Mouse (Mus musculus): ENCODE results near the gene Prepl. TPM values are rescaled to one million over a fixed set of nuclear protein-coding genes. Genes with fewer than 3 reads are reported as not detected.

The Prepl gene
- polyA plus RNA-seq, 1 experiment from 2014 or later: 13.8 TPM

- Histone ChIP-seq H3K4me2 (replicated peaks; ENCODE audit: low read depth) (peak overlapping the region; percentile 91), H3K4me1 (replicated peaks; ENCODE audit: control insufficient read depth, insufficient read depth, low read length) (peaks cover 3% of the 10 kb centered on the region; the same call in 1 of the 2 replicates), H3K27ac (ENCODE audit: low read depth, low read length) (no peak overlapping the region), H3K9ac (ENCODE audit: low read depth, low read length) (no peak overlapping the region), H3K9me3 (ENCODE audit: control insufficient read depth) (no peaks in the 10 kb centered on the region), H3K27me3 (replicated peaks; ENCODE audit: control insufficient read depth, insufficient read depth, low read length) (no peaks in the 10 kb centered on the region), H3K36me3 (ENCODE audit: control insufficient read depth, insufficient read depth) (no peaks in the 10 kb centered on the region), H3K4me3 (ENCODE audit: low read depth, low read length) (peak overlapping the region; percentile 76; the same call in 1 of the 2 replicates)
- no peak for ATAC-seq
- 47% methylated on average over 6 of the region's 6 CpGs for WGBS
- TF ChIP-seq CTCF (IDR thresholded peaks at IDR 0.05; ENCODE audit: low read depth): no peak
Measured at GRCm38 (mm10) chr17:85089011-85089410, 1.0 kb downstream of the Prepl start.

GRCm38 (mm10) chr17:85088401-85088800 is 1.6 kb downstream of the Prepl start:
- TF ChIP-seq CTCF (IDR thresholded peaks at IDR 0.05; ENCODE audit: low read depth): no peak
- 79% methylated on average over 11 of the region's 11 CpGs for WGBS

DNA sequence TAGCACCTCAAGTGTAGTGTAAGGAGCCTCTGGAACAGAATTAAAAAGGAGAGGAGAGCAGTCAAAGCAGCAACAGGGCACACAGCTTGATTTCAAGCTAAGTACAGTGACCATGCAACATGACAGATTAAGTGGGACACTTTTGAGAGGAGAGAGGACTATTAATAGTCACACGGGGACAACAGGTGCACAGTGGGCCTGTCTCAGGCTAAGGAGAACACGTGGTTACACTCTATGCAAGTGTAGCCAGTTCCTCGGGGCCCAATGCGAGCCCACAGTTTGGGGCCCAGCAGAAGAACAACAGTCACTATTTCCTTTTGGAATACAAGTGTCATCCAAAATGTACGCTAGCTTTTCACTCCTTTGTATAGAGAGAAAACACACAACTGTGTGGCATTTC is 2.5 kb downstream of the Prepl start:
- H3K9ac ChIP-seq (ENCODE audit: low read depth, low read length): 0 out of 2 replicates have a peak overlapping the region, but pooled peaks have one; percentile 11
- no peak for ATAC-seq
- no peaks in the 10 kb centered on the region for H3K36me3 ChIP-seq (ENCODE audit: control insufficient read depth, insufficient read depth)
- no peak overlapping the region for H3K27ac ChIP-seq (ENCODE audit: low read depth, low read length)
- no peaks in the 10 kb centered on the region for H3K27me3 ChIP-seq (replicated peaks; ENCODE audit: control insufficient read depth, insufficient read depth, low read length)
- H3K4me3 ChIP-seq (ENCODE audit: low read depth, low read length): no peak overlapping the region
- H3K4me2 ChIP-seq (replicated peaks; ENCODE audit: low read depth): no peak overlapping the region
- TF ChIP-seq CTCF (IDR thresholded peaks at IDR 0.05; ENCODE audit: low read depth): no peak
- peaks cover 3% of the 10 kb centered on the region; the same call in 1 of the 2 replicates for H3K4me1 ChIP-seq (replicated peaks; ENCODE audit: control insufficient read depth, insufficient read depth, low read length)
- 80% methylated on average over 5 of the region's 5 CpGs for WGBS
- no peaks in the 10 kb centered on the region for H3K9me3 ChIP-seq (ENCODE audit: control insufficient read depth)

More at GRCm38 (mm10) chr17:85088401-85088800, 1.6 kb downstream of the Prepl start:
- no peaks in the 10 kb centered on the region for H3K36me3 ChIP-seq (ENCODE audit: control insufficient read depth, insufficient read depth)
- no peak overlapping the region for H3K27ac ChIP-seq (ENCODE audit: low read depth, low read length)
- no peak overlapping the region for H3K9ac ChIP-seq (ENCODE audit: low read depth, low read length)
- peak overlapping the region; percentile 91; the same call in 1 of the 2 replicates for H3K4me2 ChIP-seq (replicated peaks; ENCODE audit: low read depth)
- no peaks in the 10 kb centered on the region for H3K27me3 ChIP-seq (replicated peaks; ENCODE audit: control insufficient read depth, insufficient read depth, low read length)
- ATAC-seq: no peak
- peaks cover 3% of the 10 kb centered on the region; the same call in 1 of the 2 replicates for H3K4me1 ChIP-seq (replicated peaks; ENCODE audit: control insufficient read depth, insufficient read depth, low read length)
- no peaks in the 10 kb centered on the region for H3K9me3 ChIP-seq (ENCODE audit: control insufficient read depth)
- no peak overlapping the region for H3K4me3 ChIP-seq (ENCODE audit: low read depth, low read length)

DNA sequence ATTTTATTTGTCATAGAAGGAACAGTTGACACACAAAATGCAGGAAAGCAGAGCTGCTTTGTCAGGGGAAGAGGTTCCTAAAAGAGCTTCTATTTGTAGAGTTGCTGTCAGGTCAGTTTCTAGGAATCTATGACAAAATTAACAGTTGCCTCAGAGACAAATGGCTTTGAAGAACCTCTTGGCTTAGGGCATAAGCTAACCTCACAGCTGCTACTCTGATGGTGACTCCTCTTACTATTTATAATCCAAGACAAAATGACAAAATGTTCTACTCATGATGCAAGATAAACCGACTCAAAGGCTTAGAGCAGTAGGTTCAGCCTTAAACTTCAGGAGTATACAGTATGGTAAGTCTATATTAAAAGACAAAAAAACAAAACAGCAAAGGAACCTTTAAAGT is 3.5 kb downstream of the Prepl start:
- no peak overlapping the region for H3K9ac ChIP-seq (ENCODE audit: low read depth, low read length)
- no peaks in the 10 kb centered on the region for H3K27me3 ChIP-seq (replicated peaks; ENCODE audit: control insufficient read depth, insufficient read depth, low read length)
- H3K4me1 ChIP-seq (replicated peaks; ENCODE audit: control insufficient read depth, insufficient read depth, low read length): peaks cover 3% of the 10 kb centered on the region; the same call in 1 of the 2 replicates
- no peak overlapping the region for H3K4me3 ChIP-seq (ENCODE audit: low read depth, low read length)
- no peak overlapping the region for H3K27ac ChIP-seq (ENCODE audit: low read depth, low read length)
- WGBS: 87% methylated on average over 1 of the region's 1 CpGs
- H3K36me3 ChIP-seq (ENCODE audit: control insufficient read depth, insufficient read depth): no peaks in the 10 kb centered on the region
- H3K9me3 ChIP-seq (ENCODE audit: control insufficient read depth): no peaks in the 10 kb centered on the region
- H3K4me2 ChIP-seq (replicated peaks; ENCODE audit: low read depth): no peak overlapping the region
- no peak for ATAC-seq
- TF ChIP-seq CTCF (IDR thresholded peaks at IDR 0.05; ENCODE audit: low read depth): no peak

DNA sequence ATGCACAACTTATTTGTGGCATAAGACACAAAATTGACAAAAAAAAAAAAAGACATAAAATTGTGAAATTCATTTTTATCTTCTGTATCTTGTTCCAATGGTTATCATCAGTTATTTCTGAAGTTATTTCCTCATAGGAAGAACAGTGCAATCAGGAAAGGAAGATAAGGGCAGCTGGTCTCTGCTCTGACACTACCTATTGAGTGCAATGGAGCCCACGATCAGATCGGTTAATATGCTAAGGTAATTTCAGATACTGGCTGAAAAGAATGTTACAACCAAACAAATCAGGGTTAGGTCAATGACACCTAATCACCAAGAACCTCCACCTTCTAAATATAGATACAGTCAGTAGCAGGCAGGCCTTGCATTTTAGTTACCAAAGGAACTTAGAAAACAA is 4.7 kb downstream of the Prepl start:
- H3K9me3 ChIP-seq (ENCODE audit: control insufficient read depth): no peaks in the 10 kb centered on the region
- no peaks in the 10 kb centered on the region for H3K27me3 ChIP-seq (replicated peaks; ENCODE audit: control insufficient read depth, insufficient read depth, low read length)
- H3K4me3 ChIP-seq (ENCODE audit: low read depth, low read length): no peak overlapping the region
- no peak for ATAC-seq
- no peak overlapping the region for H3K9ac ChIP-seq (ENCODE audit: low read depth, low read length)
- 0 out of 2 replicates have a peak, but pooled peaks cover 6% of the 10 kb centered on the region for H3K36me3 ChIP-seq (ENCODE audit: control insufficient read depth, insufficient read depth)
- H3K4me1 ChIP-seq (replicated peaks; ENCODE audit: control insufficient read depth, insufficient read depth, low read length): peaks cover 3% of the 10 kb centered on the region; the same call in 1 of the 2 replicates
- H3K27ac ChIP-seq (ENCODE audit: low read depth, low read length): no peak overlapping the region
- 29% methylated on average over 2 of the region's 2 CpGs for WGBS
- no peak overlapping the region for H3K4me2 ChIP-seq (replicated peaks; ENCODE audit: low read depth)
- TF ChIP-seq CTCF (IDR thresholded peaks at IDR 0.05; ENCODE audit: low read depth): no peak

DNA sequence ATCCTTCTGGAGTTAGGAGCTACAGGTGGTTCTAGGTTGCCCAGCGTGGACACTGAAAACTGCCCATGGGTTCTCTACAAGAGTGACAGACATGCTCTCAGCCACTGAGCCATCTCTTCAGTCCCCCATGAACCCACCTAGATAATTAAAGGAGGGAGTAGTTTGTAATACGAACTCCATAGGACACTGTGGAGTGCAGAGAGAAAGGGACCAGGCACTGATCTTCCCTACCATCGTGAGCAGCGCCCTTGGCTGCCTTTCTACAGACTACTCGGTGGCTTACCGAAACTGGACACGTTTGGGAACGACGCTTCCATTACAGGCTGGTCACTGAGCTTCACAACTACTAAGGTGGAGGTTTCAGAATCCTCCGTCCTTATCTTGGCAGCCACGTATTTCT is 9.3 kb downstream of the Prepl start:
- H3K27me3 ChIP-seq (replicated peaks; ENCODE audit: control insufficient read depth, insufficient read depth, low read length): no peaks in the 10 kb centered on the region
- H3K9me3 ChIP-seq (ENCODE audit: control insufficient read depth): no peaks in the 10 kb centered on the region
- peaks cover 40% of the 10 kb centered on the region for H3K36me3 ChIP-seq (ENCODE audit: control insufficient read depth, insufficient read depth)
- H3K9ac ChIP-seq (ENCODE audit: low read depth, low read length): no peak overlapping the region
- TF ChIP-seq CTCF (IDR thresholded peaks at IDR 0.05; ENCODE audit: low read depth): no peak
- WGBS: 90% methylated on average over 11 of the region's 11 CpGs
- ATAC-seq: 0 out of 2 replicates have a peak, but pooled peaks have one; percentile 36
- H3K27ac ChIP-seq (ENCODE audit: low read depth, low read length): no peak overlapping the region
- no peak overlapping the region for H3K4me2 ChIP-seq (replicated peaks; ENCODE audit: low read depth)
- H3K4me3 ChIP-seq (ENCODE audit: low read depth, low read length): no peak overlapping the region
- H3K4me1 ChIP-seq (replicated peaks; ENCODE audit: control insufficient read depth, insufficient read depth, low read length): no peaks in the 10 kb centered on the region; the same call in 1 of the 2 replicates
